Mouse (Mus musculus): ENCODE measurements at regions not wholly inside any gene's neighbourhood (a gene's known extent, or its start where the extent isn't known, plus 50 kb on each side); places are given as distances from the start of the nearest gene placed in this dataset.

DNA sequence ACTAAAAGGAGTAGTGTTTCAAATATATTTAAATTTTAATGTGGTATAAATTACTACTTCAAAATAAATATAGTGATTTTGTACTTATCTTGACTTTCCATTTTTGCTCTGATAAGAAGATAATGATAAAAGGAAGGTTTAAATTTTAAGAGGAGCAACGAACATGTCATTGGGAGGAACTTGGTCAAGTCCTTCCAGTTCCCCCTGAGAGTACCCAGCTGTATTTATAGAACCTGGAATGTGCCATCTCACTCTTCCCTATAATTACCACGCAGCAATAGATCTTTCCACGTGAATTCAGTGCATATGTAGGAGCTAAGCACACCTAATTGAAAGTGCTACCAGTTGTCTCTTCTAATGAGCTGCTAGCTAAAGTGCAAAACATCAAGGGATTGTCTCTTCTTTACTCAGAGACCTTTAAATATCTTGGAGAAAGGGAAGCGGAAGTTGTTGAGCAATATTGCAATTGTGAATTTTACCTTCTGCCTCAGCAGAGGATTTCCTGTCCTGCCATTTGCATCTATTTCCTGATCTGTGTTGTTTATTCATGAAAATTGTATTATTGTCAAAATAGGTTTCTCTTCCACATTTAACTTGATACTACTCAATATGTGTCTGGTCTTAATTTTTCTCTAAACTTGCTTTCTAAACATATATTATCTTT, 1243.0 kb upstream of the Zeb2 start:
- Histone ChIP-seq H3K4me2 (ENCODE audit: low read depth) (no peak overlapping the region), H3K27ac (ENCODE audit: low read depth, low read length) (no peak overlapping the region), H3K9ac (ENCODE audit: low read length) (no peak overlapping the region), H3K4me1 (ENCODE audit: control insufficient read depth, insufficient read depth, low read length) (no peaks in the 10 kb centered on the region), H3K27me3 (ENCODE audit: control insufficient read depth, insufficient read depth, low read length) (no peaks in the 10 kb centered on the region), H3K36me3 (ENCODE audit: control insufficient read depth, insufficient read depth, low read length) (no peaks in the 10 kb centered on the region), H3K4me3 (ENCODE audit: low read depth, low read length) (no peak overlapping the region), H3K9me3 (ENCODE audit: control insufficient read depth, low read length) (no peaks in the 10 kb centered on the region)
- WGBS: 74% methylated on average over 4 of the region's 4 CpGs
- DNase-seq (ENCODE audit: low spot score) (no peak), ATAC-seq (ENCODE audit: insufficient read depth, low FRiP score, low TSS enrichment) (no peak)

- Histone ChIP-seq H3K4me2 (ENCODE audit: low read depth) (no peak overlapping the region), H3K27me3 (ENCODE audit: control insufficient read depth, insufficient read depth, low read length) (no peaks in the 10 kb centered on the region), H3K9me3 (ENCODE audit: control insufficient read depth, low read length) (no peaks in the 10 kb centered on the region), H3K4me3 (ENCODE audit: low read depth, low read length) (no peak overlapping the region), H3K36me3 (ENCODE audit: control insufficient read depth, insufficient read depth, low read length) (no peaks in the 10 kb centered on the region), H3K4me1 (ENCODE audit: control insufficient read depth, insufficient read depth, low read length) (no peaks in the 10 kb centered on the region), H3K9ac (ENCODE audit: low read length) (no peak overlapping the region), H3K27ac (ENCODE audit: low read depth, low read length) (no peak overlapping the region)
- DNase-seq (ENCODE audit: low spot score): no peak
- no peak for ATAC-seq (ENCODE audit: insufficient read depth, low FRiP score, low TSS enrichment)
- WGBS: 82% methylated on average over 3 of the region's 3 CpGs
These were observed 1241.0 kb upstream of the Zeb2 start for GRCm38 (mm10) chr2:46358225-46358624.

- no peaks in the 10 kb centered on the region for H3K4me1 ChIP-seq (ENCODE audit: control insufficient read depth, insufficient read depth, low read length)
- no peak overlapping the region for H3K27ac ChIP-seq (ENCODE audit: low read depth, low read length)
- H3K9ac ChIP-seq (ENCODE audit: low read length): no peak overlapping the region
- no peaks in the 10 kb centered on the region for H3K9me3 ChIP-seq (ENCODE audit: control insufficient read depth, low read length)
- H3K27me3 ChIP-seq (ENCODE audit: control insufficient read depth, insufficient read depth, low read length): no peaks in the 10 kb centered on the region
- 87% methylated on average over 3 of the region's 3 CpGs for WGBS
- no peak for DNase-seq (ENCODE audit: low spot score)
- no peak overlapping the region for H3K4me3 ChIP-seq (ENCODE audit: low read depth, low read length)
- no peak overlapping the region for H3K4me2 ChIP-seq (ENCODE audit: low read depth)
- no peak for ATAC-seq (ENCODE audit: insufficient read depth, low FRiP score, low TSS enrichment)
- no peaks in the 10 kb centered on the region for H3K36me3 ChIP-seq (ENCODE audit: control insufficient read depth, insufficient read depth, low read length)
These were observed 1239.5 kb upstream of the Zeb2 start for GRCm38 (mm10) chr2:46356651-46357050.

DNA sequence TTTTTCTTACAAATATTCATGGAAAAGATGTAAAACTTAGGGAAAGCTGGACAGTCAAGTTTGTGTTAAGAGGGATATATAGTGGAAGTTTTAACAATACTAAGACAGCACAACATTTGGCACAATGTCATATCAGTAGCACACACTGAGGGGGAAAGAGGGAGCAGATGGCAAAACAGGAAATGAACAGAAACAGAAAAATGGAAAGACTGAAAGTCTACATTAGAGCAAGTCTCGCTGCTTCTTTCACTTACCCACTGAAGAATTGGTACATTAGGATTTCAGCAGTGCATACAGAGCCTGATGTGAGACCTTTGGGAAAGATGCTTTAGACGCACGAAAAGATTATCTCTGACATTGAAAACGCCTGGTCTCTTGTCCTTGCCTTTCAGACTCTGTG, 1223.5 kb upstream of the Zeb2 start:
- Histone ChIP-seq H3K4me1 (ENCODE audit: control insufficient read depth, insufficient read depth, low read length) (no peaks in the 10 kb centered on the region), H3K4me2 (ENCODE audit: low read depth) (no peak overlapping the region), H3K27ac (ENCODE audit: low read depth, low read length) (no peak overlapping the region), H3K36me3 (ENCODE audit: control insufficient read depth, insufficient read depth, low read length) (no peaks in the 10 kb centered on the region), H3K27me3 (ENCODE audit: control insufficient read depth, insufficient read depth, low read length) (no peaks in the 10 kb centered on the region), H3K9ac (ENCODE audit: low read length) (no peak overlapping the region), H3K4me3 (ENCODE audit: low read depth, low read length) (no peak overlapping the region), H3K9me3 (ENCODE audit: control insufficient read depth, low read length) (no peaks in the 10 kb centered on the region)
- 89% methylated on average over 4 of the region's 4 CpGs for WGBS
- no peak for ATAC-seq (ENCODE audit: insufficient read depth, low FRiP score, low TSS enrichment)
- no peak for DNase-seq (ENCODE audit: low spot score)

DNA sequence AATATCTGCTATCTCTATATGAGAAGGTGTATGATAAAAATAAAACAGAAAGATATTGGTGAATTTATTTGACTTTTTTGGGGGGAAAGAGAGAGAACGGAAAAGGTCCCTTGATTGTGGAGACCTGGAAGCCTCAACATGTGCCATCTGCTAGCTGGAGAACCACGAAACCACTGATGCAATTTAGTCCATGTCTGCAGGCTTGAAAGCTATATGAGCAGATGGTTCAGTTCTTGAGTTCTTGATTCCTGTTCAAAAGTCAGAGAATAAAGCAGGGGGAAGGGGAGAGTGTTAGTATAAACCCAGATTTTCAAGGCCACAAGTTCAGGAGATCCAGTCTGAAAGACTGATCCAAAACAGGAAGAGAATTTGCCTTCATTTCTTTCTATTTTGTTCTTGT, 1199.5 kb upstream of the Zeb2 start:
- DNase-seq (ENCODE audit: low spot score) (no peak), ATAC-seq (ENCODE audit: insufficient read depth, low FRiP score, low TSS enrichment) (no peak)
- 90% methylated on average over 2 of the region's 2 CpGs for WGBS
- H3K36me3 ChIP-seq (ENCODE audit: control insufficient read depth, insufficient read depth, low read length): no peaks in the 10 kb centered on the region
- H3K9me3 ChIP-seq (ENCODE audit: control insufficient read depth, low read length): no peaks in the 10 kb centered on the region
- no peaks in the 10 kb centered on the region for H3K27me3 ChIP-seq (ENCODE audit: control insufficient read depth, insufficient read depth, low read length)
- H3K27ac ChIP-seq (ENCODE audit: low read depth, low read length): no peak overlapping the region
- H3K9ac ChIP-seq (ENCODE audit: low read length): no peak overlapping the region
- no peak overlapping the region for H3K4me3 ChIP-seq (ENCODE audit: low read depth, low read length)
- H3K4me1 ChIP-seq (ENCODE audit: control insufficient read depth, insufficient read depth, low read length): no peaks in the 10 kb centered on the region
- no peak overlapping the region for H3K4me2 ChIP-seq (ENCODE audit: low read depth)

- Histone ChIP-seq H3K4me3 (ENCODE audit: low read depth, low read length) (no peak overlapping the region), H3K27ac (ENCODE audit: low read depth, low read length) (no peak overlapping the region), H3K9me3 (ENCODE audit: control insufficient read depth, low read length) (no peaks in the 10 kb centered on the region), H3K4me1 (ENCODE audit: control insufficient read depth, insufficient read depth, low read length) (no peaks in the 10 kb centered on the region), H3K9ac (ENCODE audit: low read length) (no peak overlapping the region), H3K36me3 (ENCODE audit: control insufficient read depth, insufficient read depth, low read length) (no peaks in the 10 kb centered on the region), H3K27me3 (ENCODE audit: control insufficient read depth, insufficient read depth, low read length) (no peaks in the 10 kb centered on the region), H3K4me2 (ENCODE audit: low read depth) (no peak overlapping the region)
- 90% methylated on average over 3 of the region's 3 CpGs for WGBS
- no peak for DNase-seq (ENCODE audit: low spot score)
- ATAC-seq (ENCODE audit: insufficient read depth, low FRiP score, low TSS enrichment): no peak
These were observed 1198.0 kb upstream of the Zeb2 start for GRCm38 (mm10) chr2:46315243-46315642.

- H3K4me2 ChIP-seq (ENCODE audit: low read depth): no peak overlapping the region
- H3K4me1 ChIP-seq (ENCODE audit: control insufficient read depth, insufficient read depth, low read length): no peaks in the 10 kb centered on the region
- no peak overlapping the region for H3K27ac ChIP-seq (ENCODE audit: low read depth, low read length)
- H3K9me3 ChIP-seq (ENCODE audit: control insufficient read depth, low read length): no peaks in the 10 kb centered on the region
- no peak overlapping the region for H3K9ac ChIP-seq (ENCODE audit: low read length)
- no peaks in the 10 kb centered on the region for H3K36me3 ChIP-seq (ENCODE audit: control insufficient read depth, insufficient read depth, low read length)
- ATAC-seq (ENCODE audit: insufficient read depth, low FRiP score, low TSS enrichment) (no peak), DNase-seq (ENCODE audit: low spot score) (no peak)
- no peak overlapping the region for H3K4me3 ChIP-seq (ENCODE audit: low read depth, low read length)
- WGBS: 95% methylated on average over 2 of the region's 2 CpGs
- no peaks in the 10 kb centered on the region for H3K27me3 ChIP-seq (ENCODE audit: control insufficient read depth, insufficient read depth, low read length)
These were observed 1190.5 kb upstream of the Zeb2 start for GRCm38 (mm10) chr2:46307582-46308153.

GRCm38 (mm10) chr2:46302627-46303026, 1185.4 kb upstream of the Zeb2 start:
- H3K36me3 ChIP-seq (ENCODE audit: control insufficient read depth, insufficient read depth, low read length): no peaks in the 10 kb centered on the region
- no peak overlapping the region for H3K9ac ChIP-seq (ENCODE audit: low read length)
- H3K4me3 ChIP-seq (ENCODE audit: low read depth, low read length): no peak overlapping the region
- H3K4me1 ChIP-seq (ENCODE audit: control insufficient read depth, insufficient read depth, low read length): no peaks in the 10 kb centered on the region
- no peak for ATAC-seq (ENCODE audit: insufficient read depth, low FRiP score, low TSS enrichment)
- H3K27ac ChIP-seq (ENCODE audit: low read depth, low read length): no peak overlapping the region
- no peaks in the 10 kb centered on the region for H3K27me3 ChIP-seq (ENCODE audit: control insufficient read depth, insufficient read depth, low read length)
- 92% methylated on average over 1 of the region's 1 CpGs for WGBS
- no peak overlapping the region for H3K4me2 ChIP-seq (ENCODE audit: low read depth)
- H3K9me3 ChIP-seq (ENCODE audit: control insufficient read depth, low read length): no peaks in the 10 kb centered on the region
- no peak for DNase-seq (ENCODE audit: low spot score)

DNA sequence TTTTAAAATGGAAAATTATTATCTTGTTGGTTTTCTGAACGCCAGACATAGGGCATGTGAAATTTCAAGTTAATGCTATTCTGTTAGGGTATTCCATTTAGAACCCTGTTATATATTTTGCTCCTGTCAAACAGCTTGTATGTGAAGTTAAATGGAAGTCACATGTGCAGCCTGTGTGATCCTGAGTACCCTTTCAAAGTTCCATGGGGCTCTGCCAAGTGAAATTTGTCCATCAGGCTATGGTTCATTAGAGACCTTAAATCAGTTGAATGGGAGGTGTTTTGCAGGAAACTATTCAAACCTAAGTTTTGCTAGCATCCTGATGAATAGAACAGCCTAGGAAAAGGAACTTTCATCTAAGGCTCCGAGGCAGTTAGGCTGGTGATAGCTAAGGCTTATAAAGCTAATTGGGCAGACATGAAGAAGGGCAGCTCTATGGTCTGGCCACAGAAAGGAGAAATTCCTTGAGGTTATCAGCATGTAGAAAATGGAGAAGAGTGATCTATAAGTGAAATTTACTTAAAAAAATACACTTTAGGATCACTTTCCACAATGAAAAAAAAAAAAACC, 1180.2 kb upstream of the Zeb2 start:
- ATAC-seq (ENCODE audit: insufficient read depth, low FRiP score, low TSS enrichment): no peak; the same call in 1 of the 2 replicates
- H3K9me3 ChIP-seq (ENCODE audit: control insufficient read depth, low read length): no peaks in the 10 kb centered on the region
- no peak for DNase-seq (ENCODE audit: low spot score)
- no peaks in the 10 kb centered on the region for H3K27me3 ChIP-seq (ENCODE audit: control insufficient read depth, insufficient read depth, low read length)
- H3K4me1 ChIP-seq (ENCODE audit: control insufficient read depth, insufficient read depth, low read length): no peaks in the 10 kb centered on the region
- H3K9ac ChIP-seq (ENCODE audit: low read length): no peak overlapping the region
- WGBS: 40% methylated on average over 2 of the region's 2 CpGs
- no peaks in the 10 kb centered on the region for H3K36me3 ChIP-seq (ENCODE audit: control insufficient read depth, insufficient read depth, low read length)
- H3K27ac ChIP-seq (ENCODE audit: low read depth, low read length): no peak overlapping the region
- no peak overlapping the region for H3K4me3 ChIP-seq (ENCODE audit: low read depth, low read length)
- no peak overlapping the region for H3K4me2 ChIP-seq (ENCODE audit: low read depth)
